Mouse (Mus musculus) right cerebral cortex, postnatal 4 days (tissue): ENCODE measurements at regions not wholly inside any gene's neighbourhood (a gene's known extent, or its start where the extent isn't known, plus 50 kb on each side); places are given as distances from the start of the nearest gene placed in this dataset.
"Not testable (repeated sequence)": the region's sequence is repeated elsewhere in the genome, so short reads cannot be mapped to it uniquely, and the experiment has no call there.

Source experiments
- DNase-seq: peaks from one replicate; pipeline ENCODE4 v3.0.0-alpha.2; 2022

DNA sequence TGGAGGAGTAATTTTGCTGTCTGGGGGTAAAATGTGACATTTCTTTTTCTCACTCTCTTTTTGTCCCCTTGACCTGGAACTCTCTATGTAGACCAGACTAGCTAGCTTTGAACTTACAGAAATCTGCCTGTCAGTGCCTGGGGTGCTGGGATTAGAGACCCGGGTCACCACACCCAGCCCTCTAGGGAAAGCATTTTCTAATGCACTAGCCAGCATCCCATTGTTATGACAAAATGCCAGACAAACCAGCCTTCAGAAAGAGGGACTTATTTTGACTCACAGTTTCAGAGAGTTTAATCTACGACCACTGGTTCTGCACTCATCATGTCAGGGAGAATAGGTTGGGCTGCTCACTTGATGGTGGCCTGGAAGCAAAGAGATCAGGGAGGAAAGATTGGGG lies 240.4 kb downstream of the Enc1 start:
- no peak for DNase-seq

DNA sequence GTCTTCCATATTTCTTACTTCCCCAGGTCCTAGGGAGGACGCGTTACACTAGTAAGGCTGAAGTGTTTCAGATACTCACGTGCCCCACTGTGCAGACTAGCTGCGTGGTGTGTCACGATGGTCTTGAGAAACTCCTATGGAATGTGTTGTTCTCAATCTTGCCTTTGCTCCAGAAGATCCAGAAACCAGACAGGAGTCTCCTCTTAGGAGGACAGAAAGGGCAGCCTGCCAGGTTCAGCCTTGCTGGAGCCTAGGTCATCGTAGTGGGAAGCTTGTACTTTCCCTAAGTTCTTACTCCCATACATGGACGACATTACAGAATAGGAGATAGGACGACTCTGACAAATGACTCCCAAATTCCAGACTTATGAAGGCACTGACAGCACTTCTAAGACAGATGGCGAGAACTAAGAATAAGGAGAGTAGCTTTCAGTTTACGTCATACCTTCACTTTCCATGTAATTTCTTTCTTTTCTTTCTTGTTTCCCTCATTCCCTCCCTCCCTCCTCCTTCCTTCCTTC lies 238.2 kb downstream of the Enc1 start:
- no peak for DNase-seq

DNA sequence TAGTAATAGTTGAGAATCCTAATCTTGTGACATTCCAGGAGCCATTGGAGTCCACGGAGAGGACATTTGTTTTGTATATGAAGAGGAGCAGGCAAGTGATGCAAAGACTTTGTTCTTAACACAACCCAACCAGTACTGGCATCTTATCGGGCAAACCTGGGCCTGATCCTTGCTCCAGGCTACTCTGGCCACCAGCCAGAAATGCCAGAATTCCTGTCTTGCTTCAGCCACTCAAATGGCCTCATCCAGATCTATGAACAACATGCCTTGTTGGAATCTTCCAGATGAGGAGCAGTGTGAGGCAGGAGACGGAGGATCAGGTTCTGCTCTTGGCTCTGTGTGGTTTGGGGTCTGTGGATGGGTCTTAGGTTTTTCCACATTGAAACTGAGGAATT lies 233.1 kb downstream of the Enc1 start:
- no peak for DNase-seq

GRCm38 (mm10) chr13:97473256-97473970 lies 232.5 kb downstream of the Enc1 start:
- no peak for DNase-seq

GRCm38 (mm10) chr13:97469999-97470398 lies 229.1 kb downstream of the Enc1 start:
- no peak for DNase-seq

GRCm38 (mm10) chr13:97468874-97469593 lies 228.1 kb downstream of the Enc1 start:
- DNase-seq: no peak

- DNase-seq: not testable (repeated sequence)
Observed at GRCm38 (mm10) chr13:97466585-97466984, 225.7 kb downstream of the Enc1 start.

GRCm38 (mm10) chr13:97463798-97464197 lies 222.9 kb downstream of the Enc1 start:
- no peak for DNase-seq

GRCm38 (mm10) chr13:97462884-97463235 lies 222.0 kb downstream of the Enc1 start:
- no peak for DNase-seq

DNA sequence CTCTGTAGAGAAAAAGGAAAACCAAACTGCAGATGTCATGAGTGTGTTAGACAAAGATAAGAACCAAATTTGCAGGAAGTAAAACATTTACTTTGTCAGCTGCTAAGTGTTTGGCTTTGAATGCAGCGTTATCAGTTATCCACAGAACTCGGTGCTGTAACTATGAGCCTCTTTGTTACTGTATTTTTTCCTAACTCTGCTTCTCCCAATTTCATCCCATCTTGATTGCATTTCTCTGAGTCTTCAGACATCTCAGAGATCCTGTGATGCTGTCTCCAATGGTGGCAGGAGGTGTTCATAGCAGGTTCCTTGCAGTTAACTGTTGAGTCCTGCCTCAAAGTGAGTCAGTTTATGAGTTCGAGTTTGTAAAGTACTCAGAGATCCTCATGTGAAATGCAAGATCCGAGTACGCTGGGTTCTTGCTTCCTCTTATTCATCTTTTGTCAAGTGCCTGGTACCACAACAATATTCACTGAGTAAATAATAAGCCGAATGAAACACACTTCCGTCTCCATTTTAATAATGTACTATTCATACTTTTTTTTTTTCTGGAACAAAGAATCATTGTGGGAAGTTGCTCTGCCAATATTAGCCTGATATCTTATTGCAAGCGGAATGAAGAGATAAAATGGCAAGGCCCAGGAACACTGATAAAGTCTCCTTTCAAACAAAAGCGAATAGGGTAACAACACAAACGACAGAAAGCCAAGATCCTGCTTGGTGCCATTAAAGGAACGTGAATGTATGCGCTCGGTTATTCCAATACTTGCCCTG lies 221.4 kb downstream of the Enc1 start:
- DNase-seq: no peak

- no peak for DNase-seq
Observed at GRCm38 (mm10) chr13:97461207-97461606, 220.3 kb downstream of the Enc1 start.

GRCm38 (mm10) chr13:97459106-97459505 lies 218.2 kb downstream of the Enc1 start:
- no peak for DNase-seq

DNA sequence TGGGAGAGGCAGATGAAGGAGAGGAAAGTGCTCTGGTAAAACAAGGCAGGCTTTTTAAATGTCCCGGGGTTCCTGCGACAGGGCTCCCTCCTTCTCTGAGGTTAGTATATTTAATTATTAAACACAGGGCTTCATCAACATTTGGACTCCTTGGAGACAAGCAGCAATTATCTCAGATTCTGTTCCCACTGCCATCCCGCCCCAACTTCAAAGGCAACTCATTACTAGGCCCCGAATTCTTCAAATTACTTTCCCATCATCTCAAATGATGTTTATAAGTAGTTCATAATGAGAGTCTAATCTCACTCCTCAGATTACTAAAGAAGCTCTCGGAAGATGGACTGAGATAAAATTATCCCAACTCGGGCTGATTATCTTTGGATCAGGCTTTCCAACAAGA lies 215.1 kb downstream of the Enc1 start:
- no peak for DNase-seq

DNA sequence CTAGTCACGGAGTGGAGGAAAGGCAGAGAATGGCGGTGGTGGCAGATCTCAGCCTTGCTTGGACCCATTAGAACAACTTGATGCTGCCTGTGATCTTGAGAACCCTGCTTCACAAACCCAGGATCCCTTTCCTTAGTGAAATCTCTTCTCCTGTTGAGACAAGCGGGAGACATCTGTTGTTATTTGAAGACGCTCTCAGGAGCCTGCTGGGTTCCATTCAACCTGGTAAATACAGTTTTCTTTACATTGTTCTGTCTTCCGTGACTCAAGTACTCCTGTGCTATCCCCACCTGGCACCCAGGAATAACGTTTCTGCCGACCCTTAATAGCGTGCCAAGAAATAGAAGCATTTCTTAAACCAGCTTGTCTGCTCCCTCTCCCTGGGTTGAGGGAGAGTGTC lies 213.8 kb downstream of the Enc1 start:
- no peak for DNase-seq

- no peak for DNase-seq
Observed at GRCm38 (mm10) chr13:97453469-97453868, 212.6 kb downstream of the Enc1 start.

DNA sequence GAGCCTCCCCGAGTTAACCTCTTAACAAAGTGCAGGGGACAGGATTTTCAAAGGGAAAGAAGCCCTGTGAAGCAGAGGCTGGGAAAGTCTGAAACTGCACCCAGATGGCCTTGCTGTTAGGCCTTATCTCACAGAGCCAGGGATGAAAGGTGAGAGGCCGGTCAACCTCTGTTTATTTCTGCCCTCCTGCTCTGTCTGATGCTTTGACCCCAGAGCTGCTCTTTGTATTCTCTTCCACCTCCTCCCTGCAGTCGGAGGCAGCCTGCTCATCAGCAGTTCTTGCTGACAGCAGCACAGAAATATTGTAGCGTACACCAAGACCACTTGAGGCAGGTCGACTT lies 212.2 kb downstream of the Enc1 start:
- DNase-seq: no peak

DNA sequence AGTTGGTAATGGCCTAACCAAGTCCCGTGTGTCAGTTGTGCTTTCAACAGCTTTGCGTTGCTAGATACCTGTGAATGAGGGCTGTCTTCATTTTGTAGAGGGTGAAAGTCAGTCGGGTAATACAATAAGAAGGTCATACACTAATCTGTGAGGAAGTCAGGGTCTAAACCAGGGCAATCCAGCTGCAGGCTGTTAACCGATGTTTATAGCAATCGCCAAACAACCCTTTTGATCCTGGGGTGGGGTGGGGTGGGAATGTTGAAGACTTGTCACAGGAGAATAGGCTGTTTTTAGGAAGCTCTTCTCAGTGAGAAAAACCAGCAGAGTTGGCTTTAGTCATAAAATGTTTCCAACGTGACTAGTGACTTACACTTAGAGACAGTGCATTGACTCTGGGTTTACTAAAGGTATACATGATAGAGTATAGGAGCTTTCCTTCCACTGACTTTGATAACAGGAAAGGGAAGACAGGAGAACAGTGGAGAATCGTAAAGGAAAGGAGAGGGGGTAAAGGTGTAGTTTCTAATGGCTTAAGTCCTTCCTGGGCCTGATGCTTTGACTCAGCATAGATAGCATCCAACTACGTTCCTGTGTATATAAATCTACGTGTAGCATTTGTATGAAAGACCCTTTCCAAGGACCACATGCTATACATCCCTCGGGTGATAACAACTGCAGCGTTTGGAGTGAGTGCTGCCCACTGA lies 211.6 kb downstream of the Enc1 start:
- no peak for DNase-seq

DNA sequence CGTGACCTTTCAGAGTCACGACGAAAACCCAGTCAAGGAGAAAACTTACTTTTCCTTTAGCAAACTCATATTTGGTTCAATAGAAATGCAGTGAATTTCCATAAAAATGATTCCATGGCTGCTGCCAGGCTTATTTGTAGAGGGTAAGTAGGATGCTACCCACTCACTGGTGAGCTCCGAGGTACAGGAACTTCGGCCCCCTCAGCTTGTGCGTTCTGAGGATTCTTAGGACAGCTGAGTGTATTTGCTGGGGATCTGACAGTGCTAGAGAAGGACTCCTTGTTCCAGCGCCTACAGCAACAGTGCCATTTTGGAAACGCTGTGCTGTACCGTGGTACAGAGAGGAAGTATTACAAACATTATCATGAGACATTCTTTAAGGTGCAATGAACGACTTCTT lies 210.4 kb downstream of the Enc1 start:
- DNase-seq: no peak

GRCm38 (mm10) chr13:97448123-97448522 lies 207.2 kb downstream of the Enc1 start:
- no peak for DNase-seq

DNA sequence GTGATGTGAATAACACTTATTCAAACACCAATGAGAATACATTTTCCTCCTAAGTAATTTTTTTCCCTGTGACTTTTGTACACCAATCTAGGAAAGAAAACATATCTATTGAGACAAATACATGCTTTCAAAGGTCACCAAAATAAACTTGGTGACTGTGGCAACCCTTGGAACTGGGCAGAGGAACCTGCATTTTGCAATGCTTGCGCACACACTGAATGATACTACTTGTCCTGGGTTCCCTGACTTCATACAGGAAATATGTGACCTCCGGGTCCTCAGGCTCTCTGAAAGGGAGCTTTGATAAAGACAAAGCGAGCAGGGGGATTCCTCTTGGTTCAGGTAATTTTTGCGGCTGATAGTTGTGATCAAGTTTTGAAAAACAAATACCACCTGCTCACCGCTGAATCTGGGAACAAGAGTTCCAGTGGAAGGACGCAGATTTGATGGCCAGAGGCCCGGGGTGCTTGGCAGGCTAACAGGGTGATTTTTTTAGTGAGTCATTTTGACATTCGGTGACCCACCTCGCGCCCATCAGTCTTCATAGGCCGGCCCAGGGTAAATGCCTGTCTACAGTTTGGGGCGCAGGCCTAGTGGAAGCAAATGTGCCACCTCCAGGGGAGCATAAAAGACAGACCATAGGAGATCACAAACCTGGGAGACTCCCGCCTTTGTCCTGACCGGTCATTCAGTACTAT lies 203.0 kb downstream of the Enc1 start:
- DNase-seq: no peak

DNA sequence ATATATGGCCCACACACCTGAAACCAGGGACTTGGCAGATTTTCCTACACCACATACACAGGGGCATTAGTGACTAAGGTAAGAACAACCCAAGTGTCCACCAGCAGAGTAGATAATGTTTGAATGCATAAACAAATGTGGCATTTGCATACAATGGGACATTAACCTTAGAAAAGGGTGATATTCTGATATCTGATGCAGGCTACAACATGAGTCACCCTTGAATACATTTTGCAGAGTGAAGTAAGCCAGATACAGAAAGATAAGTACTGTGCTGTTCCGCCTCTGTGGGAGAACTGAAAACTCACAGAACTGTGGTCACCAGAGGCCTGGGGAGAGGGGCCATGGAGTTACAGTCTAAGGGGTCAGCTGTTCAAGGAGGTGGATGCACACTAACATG lies 201.9 kb downstream of the Enc1 start:
- DNase-seq: no peak

GRCm38 (mm10) chr13:97442283-97442682 lies 201.4 kb downstream of the Enc1 start:
- DNase-seq: no peak

DNA sequence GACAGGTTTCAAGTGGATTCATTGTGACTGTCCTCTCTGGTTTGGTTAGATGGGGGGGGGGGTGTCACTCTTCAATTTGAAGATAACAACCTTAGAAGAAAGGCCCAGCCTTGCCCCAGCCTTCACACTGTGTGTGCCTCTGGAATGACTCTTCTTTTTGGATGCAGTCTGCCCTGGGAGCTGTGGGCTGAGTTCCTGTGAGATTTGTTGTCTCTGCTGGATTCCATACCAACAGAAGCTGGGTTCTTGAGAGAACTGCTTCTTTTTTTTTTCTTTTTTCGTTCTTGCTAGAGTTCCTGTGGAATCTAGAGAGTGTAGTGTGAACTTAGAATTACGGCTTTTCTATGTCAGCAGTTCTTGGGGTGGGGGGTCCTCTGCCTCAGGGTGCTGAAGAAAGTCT lies 200.9 kb downstream of the Enc1 start:
- DNase-seq: no peak
